Mouse (Mus musculus) CD4-positive, CD25-positive, alpha-beta regulatory T cell, adult 2 months (primary cell): Measurements from ENCODE around the gene Hlx.

Source experiments
- DNase-seq: peaks from one replicate; pipeline ENCODE4 v3.0.0-alpha.2; 2012; ENCODE audit warnings: low read depth, low spot score

Hlx gene

GRCm38 (mm10) chr1:184733300-184734066 is 1.1 kb upstream of the Hlx start:
- DNase-seq, result peak; percentile 43

GRCm38 (mm10) chr1:184731644-184732545 is 524 bp downstream of the Hlx start:
- DNase-seq, result peak; percentile 41

- no peak for DNase-seq
These were observed 1.3 kb downstream of the Hlx start for GRCm38 (mm10) chr1:184731091-184731640.

- no peak for DNase-seq
These were observed 1.9 kb downstream of the Hlx start for GRCm38 (mm10) chr1:184730453-184731013.

- DNase-seq, result no peak
These were observed 2.9 kb downstream of the Hlx start for GRCm38 (mm10) chr1:184729357-184730140.

GRCm38 (mm10) chr1:184728561-184729115 is 3.8 kb downstream of the Hlx start:
- no peak for DNase-seq

GRCm38 (mm10) chr1:184727401-184728265 is 4.8 kb downstream of the Hlx start:
- no peak for DNase-seq

GRCm38 (mm10) chr1:184726576-184727300 is 5.7 kb downstream of the Hlx start:
- DNase-seq, result no peak

- DNase-seq, result no peak
These were observed 7.1 kb downstream of the Hlx start for GRCm38 (mm10) chr1:184725318-184725790.

GRCm38 (mm10) chr1:184724551-184725317 is 7.7 kb downstream of the Hlx start:
- DNase-seq, result no peak

GRCm38 (mm10) chr1:184723899-184724298 is 8.5 kb downstream of the Hlx start:
- no peak for DNase-seq

- DNase-seq, result no peak
These were observed 11.3 kb downstream of the Hlx start for GRCm38 (mm10) chr1:184721121-184721520.

- no peak for DNase-seq
These were observed 12.0 kb downstream of the Hlx start for GRCm38 (mm10) chr1:184720162-184721025.

GRCm38 (mm10) chr1:184718261-184719120 is 13.9 kb downstream of the Hlx start:
- no peak for DNase-seq

GRCm38 (mm10) chr1:184717691-184718200 is 14.7 kb downstream of the Hlx start:
- DNase-seq, result no peak

- DNase-seq, result no peak
These were observed 15.3 kb downstream of the Hlx start for GRCm38 (mm10) chr1:184717016-184717568.
